Mouse (Mus musculus) embryonic facial prominence, embryonic 15.5 days (tissue): ENCODE measurements at regions not wholly inside any gene's neighbourhood (a gene's known extent, or its start where the extent isn't known, plus 50 kb on each side); places are given as distances from the start of the nearest gene placed in this dataset.

Experiments used
- ATAC-seq: fragments of 200-750 bp; cut with Nextera tagmentation; 2 replicates; pipeline ENCODE4 v1.8.0; 2017; ENCODE audit warnings: low read depth, moderate TSS enrichment; ENCODE audit not compliant: insufficient number of reproducible peaks, low FRiP score, low TSS enrichment
- H3K27ac ChIP-seq: fragments of 300-500 bp; sonication (generic); replicated peaks from 2 replicates; pipeline ENCODE4 v1.5.1; 2015; ENCODE audit warnings: mild to moderate bottlenecking, inconsistent platforms
- H3K27me3 ChIP-seq: fragments of 300-500 bp; sonication (generic); 2 replicates; pipeline ENCODE4 v1.6.1; 2015; ENCODE audit warnings: inconsistent platforms
- H3K36me3 ChIP-seq: fragments of 300-500 bp; sonication (generic); 2 replicates; pipeline ENCODE4 v1.6.1; 2015; ENCODE audit warnings: mild to moderate bottlenecking, inconsistent platforms
- H3K4me1 ChIP-seq: fragments of 300-500 bp; sonication (generic); 2 replicates; pipeline ENCODE4 v1.6.1; 2015; ENCODE audit warnings: inconsistent platforms
- H3K4me2 ChIP-seq: fragments of 300-500 bp; sonication (generic); replicated peaks from 2 replicates; pipeline ENCODE4 v1.6.1; 2015; ENCODE audit warnings: mild to moderate bottlenecking, inconsistent platforms
- H3K4me3 ChIP-seq: fragments of 300-500 bp; sonication (generic); replicated peaks from 2 replicates; pipeline ENCODE4 v1.5.1; 2015; ENCODE audit warnings: mild to moderate bottlenecking, inconsistent platforms
- H3K9ac ChIP-seq: fragments of 300-500 bp; sonication (generic); 2 replicates; pipeline ENCODE4 v1.6.1; 2015; ENCODE audit warnings: inconsistent platforms
- H3K9me3 ChIP-seq: fragments of 300-500 bp; sonication (generic); replicated peaks from 2 replicates; pipeline ENCODE4 v1.6.1; 2016; ENCODE audit warnings: inconsistent platforms
- WGBS: fragments of 180-500 bp; shearing (Covaris S2); methylation state at CpG from one replicate; pipeline ENCODE4 v1.1.7; 2015; 5-methylcytosine and 5-hydroxymethylcytosine counted together

DNA sequence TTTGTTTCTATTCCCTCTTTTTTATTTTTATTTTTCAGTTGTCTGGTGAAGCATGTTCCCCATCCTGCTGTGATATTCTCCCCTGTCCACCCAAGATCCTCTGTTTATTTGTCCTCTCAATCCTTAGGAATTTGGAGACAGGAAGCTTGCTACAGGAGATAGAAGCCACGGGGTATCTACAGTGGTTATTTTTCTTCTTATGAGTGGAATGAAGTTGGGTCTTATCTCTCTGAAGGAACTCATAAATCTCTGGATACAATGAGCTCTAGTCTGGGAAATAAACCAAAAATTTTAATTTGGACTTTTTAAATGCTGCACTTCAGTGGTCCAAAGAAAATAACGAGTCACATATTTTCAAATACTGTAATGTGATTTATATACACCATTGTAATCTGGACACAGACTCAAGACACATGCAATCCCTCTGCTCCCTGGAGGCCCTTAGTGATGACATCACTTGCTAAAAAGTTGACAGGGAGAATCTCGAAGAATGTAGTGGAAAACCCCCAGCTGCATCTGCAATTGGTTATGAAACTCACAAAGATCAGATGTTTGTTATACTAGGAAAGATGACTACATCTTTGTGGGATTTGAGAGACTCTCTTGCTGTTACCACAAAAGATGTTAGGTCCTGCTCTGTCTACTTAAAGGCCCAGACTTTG lies 178.3 kb upstream of the Fbxl17 start:
- no peak overlapping the region for H3K9ac ChIP-seq
- no peaks in the 10 kb centered on the region for H3K36me3 ChIP-seq
- no peaks in the 10 kb centered on the region for H3K27me3 ChIP-seq
- peak; percentile 73 for ATAC-seq
- H3K4me1 ChIP-seq, result peaks cover 7% of the 10 kb centered on the region
- H3K9me3 ChIP-seq, result no peaks in the 10 kb centered on the region
- no peak overlapping the region for H3K4me2 ChIP-seq
- 33% methylated on average over 3 of the region's 3 CpGs for WGBS
- H3K27ac ChIP-seq, result peak overlapping the region; percentile 76
- no peak overlapping the region for H3K4me3 ChIP-seq

DNA sequence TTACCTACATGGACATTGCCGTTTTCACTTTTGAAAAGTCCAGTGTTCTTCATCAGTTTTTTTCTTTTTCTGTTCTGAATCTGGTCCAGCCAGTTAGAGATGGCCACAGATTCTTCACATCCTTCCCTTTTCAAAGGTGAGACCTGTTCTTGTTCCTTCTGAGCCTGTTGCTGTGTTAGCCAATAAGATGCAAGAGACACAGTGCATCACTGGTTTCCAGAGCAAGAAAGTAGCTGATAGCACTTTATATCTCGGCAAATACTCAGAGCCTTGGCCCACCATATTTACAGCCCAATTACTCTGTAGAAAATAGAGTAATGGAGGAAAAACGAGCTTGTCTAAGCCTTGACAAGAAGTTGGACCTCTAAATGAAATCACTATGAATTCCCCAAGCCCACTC lies 180.7 kb upstream of the Fbxl17 start:
- Histone ChIP-seq H3K4me3 (no peak overlapping the region), H3K27me3 (no peaks in the 10 kb centered on the region), H3K9ac (no peak overlapping the region), H3K36me3 (no peaks in the 10 kb centered on the region), H3K9me3 (no peaks in the 10 kb centered on the region), H3K4me1 (peaks cover 7% of the 10 kb centered on the region), H3K27ac (no peak overlapping the region), H3K4me2 (no peak overlapping the region)
- WGBS, result 76% methylated on average over 3 of the region's 3 CpGs
- ATAC-seq, result no peak

DNA sequence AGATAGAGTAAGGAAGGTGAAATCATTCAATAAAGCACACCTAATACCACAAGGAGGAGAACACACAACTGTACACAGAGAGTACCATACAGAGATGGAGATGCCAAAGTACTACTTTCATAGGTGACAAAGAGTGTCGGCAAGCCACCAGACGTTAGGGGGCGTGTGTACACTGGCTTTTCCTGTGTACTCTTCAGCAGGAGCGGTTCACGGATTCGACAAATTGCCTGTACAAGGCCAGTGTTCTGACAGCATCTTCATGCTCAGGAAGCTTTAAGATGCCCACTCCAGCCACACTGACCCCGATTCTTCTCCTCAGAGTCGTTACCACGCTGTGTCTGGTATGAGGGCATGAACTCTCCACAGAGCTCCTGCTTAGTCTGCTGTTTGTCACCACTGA lies 179.5 kb upstream of the Fer start:
- H3K4me2 ChIP-seq, result no peak overlapping the region
- ATAC-seq, result no peak
- 78% methylated on average over 9 of the region's 9 CpGs for WGBS
- no peak overlapping the region for H3K4me3 ChIP-seq
- H3K9ac ChIP-seq, result no peak overlapping the region
- peaks cover 13% of the 10 kb centered on the region for H3K4me1 ChIP-seq
- no peaks in the 10 kb centered on the region for H3K36me3 ChIP-seq
- H3K27me3 ChIP-seq, result no peaks in the 10 kb centered on the region
- no peaks in the 10 kb centered on the region for H3K9me3 ChIP-seq
- no peak overlapping the region for H3K27ac ChIP-seq

DNA sequence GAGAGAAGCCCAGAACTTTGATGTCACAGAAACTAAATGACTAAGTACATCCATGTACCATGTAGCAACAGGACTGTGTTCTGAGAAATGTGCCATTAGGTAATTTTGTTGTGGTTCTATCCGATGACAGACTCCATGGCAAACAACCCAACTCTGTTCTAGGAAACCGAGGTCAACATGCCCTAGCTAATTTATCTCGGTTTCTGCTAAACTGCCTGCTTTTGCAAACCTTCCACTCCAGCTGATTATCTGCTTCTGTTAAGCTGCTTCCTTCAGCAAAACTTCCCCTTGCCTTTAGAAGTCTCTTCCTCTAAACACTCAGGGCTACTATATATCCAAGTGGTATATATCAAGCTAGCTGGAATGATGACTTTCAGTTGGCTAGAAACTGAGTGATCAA lies 178.8 kb upstream of the Fer start:
- no peak overlapping the region for H3K27ac ChIP-seq
- no peaks in the 10 kb centered on the region for H3K9me3 ChIP-seq
- H3K4me2 ChIP-seq, result no peak overlapping the region
- H3K4me3 ChIP-seq, result no peak overlapping the region
- 68% methylated on average over 3 of the region's 3 CpGs for WGBS
- H3K27me3 ChIP-seq, result no peaks in the 10 kb centered on the region
- H3K9ac ChIP-seq, result no peak overlapping the region
- H3K36me3 ChIP-seq, result no peaks in the 10 kb centered on the region
- H3K4me1 ChIP-seq, result peaks cover 6% of the 10 kb centered on the region
- ATAC-seq, result no peak

DNA sequence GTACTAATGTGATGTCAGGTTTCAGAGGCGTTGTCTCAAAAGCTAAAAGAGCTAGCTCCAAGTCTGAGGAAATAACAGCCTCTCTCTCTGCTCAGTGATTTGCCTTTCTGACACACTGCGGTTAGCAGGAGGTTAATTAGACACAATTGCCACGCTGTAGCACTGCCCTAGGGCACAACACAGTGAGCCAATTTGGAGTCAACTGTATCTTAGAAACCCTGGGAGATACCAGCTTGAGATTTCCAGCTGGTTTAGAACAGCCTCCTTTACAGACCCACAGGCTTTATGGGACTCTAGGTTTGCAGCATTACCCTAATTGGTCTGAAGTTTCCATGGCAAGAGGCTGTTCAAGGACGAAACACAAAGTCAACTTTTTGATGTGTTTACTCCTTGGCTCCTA lies 176.9 kb upstream of the Fer start:
- no peaks in the 10 kb centered on the region for H3K9me3 ChIP-seq
- no peaks in the 10 kb centered on the region for H3K36me3 ChIP-seq
- H3K9ac ChIP-seq, result no peak overlapping the region
- 15% methylated on average over 4 of the region's 4 CpGs for WGBS
- H3K4me2 ChIP-seq, result no peak overlapping the region
- H3K4me3 ChIP-seq, result no peak overlapping the region
- no peaks in the 10 kb centered on the region for H3K27me3 ChIP-seq
- H3K27ac ChIP-seq, result no peak overlapping the region
- H3K4me1 ChIP-seq, result peaks cover 5% of the 10 kb centered on the region; the same call in 1 of the 2 replicates
- ATAC-seq, result peak; percentile 47; the same call in 1 of the 2 replicates

DNA sequence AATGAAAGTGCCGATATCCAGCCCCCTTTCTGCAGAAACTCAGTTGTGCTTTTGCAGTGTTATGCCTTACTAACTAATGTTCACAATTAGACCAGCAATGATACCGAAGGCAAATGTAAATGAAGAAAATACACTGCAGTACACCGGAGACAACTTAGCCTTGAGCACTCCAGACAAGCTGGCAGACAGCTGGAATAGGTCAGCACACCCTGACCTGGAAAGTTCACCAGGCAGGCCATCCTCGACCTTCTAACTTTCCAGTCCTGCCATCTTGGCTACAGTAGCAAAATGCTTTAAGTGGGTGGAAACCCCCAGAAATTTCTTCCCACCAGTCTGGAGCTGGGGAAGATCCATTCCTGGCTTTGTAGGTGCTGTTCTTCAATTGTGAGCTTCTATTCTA lies 176.5 kb upstream of the Fer start:
- WGBS, result 37% methylated on average over 4 of the region's 4 CpGs
- Histone ChIP-seq H3K9me3 (no peaks in the 10 kb centered on the region), H3K4me1 (peaks cover 5% of the 10 kb centered on the region; the same call in 1 of the 2 replicates), H3K4me2 (no peak overlapping the region), H3K9ac (no peak overlapping the region), H3K4me3 (no peak overlapping the region), H3K27ac (no peak overlapping the region), H3K36me3 (no peaks in the 10 kb centered on the region), H3K27me3 (no peaks in the 10 kb centered on the region)
- ATAC-seq, result no peak

DNA sequence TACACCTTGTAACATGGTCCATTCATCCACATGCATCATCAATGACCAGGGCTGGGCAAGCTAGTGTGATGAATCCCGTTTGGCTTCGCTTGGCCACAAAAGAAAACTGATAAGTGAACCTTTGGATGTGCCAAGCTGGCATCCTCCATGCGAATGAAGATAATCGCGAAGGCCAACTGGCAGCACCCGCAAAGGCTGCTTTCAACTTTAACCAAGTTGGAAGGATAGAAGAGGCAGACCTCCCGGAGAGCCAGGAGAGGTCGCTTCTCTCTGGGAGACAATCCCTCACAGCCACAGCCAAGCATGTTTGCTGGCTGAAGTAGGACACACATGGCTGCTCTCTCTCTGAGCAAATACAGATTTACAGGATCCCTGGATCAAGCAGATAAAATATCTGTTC lies 173.6 kb upstream of the Fer start:
- no peak overlapping the region for H3K4me2 ChIP-seq
- no peaks in the 10 kb centered on the region for H3K36me3 ChIP-seq
- H3K4me3 ChIP-seq, result no peak overlapping the region
- H3K27ac ChIP-seq, result no peak overlapping the region
- no peaks in the 10 kb centered on the region for H3K9me3 ChIP-seq
- no peak for ATAC-seq
- no peaks in the 10 kb centered on the region for H3K27me3 ChIP-seq
- no peak overlapping the region for H3K9ac ChIP-seq
- H3K4me1 ChIP-seq, result peaks cover 5% of the 10 kb centered on the region; the same call in 1 of the 2 replicates
- WGBS, result 75% methylated on average over 8 of the region's 8 CpGs

DNA sequence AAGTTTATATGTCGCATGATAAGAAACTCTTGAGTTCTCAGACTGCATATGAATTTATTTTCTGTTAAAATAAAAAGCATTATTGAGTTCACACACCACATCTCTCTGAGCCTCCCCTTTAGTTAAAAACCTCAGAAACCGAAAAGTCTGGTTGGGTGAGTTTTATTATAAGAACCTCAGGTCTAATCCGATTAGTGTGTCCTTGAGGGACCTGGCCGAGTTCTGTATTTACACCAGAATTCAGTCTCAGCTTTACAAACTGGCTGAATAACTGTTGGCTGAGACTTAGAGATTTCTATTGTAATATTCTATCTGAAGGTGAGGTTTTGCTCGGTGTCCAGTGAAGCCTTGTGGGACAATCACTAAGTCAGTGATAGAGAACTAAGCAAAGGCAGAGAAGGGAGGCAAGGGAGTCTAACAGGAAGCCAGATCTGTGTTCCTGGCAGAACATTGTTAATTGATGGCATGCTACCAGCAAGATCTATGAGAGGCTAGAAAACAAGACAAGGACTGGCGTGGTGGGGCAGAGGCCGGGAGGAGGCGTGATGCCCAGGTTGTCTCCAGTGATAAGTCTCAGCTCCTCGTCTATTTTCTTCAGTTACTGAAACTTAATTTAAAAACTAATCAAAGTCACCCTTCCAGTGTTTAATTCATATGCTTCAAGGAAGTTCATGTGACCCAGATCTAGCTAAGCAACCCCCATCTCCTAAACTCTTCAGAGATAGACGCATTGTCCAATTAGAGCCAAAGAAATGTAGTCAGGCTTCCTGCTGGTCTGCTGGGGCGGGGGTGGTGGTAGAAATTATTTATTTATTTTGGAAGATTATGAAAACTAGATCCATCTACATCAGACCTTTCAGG lies 171.8 kb upstream of the Fer start:
- no peak overlapping the region for H3K4me3 ChIP-seq
- no peaks in the 10 kb centered on the region for H3K9me3 ChIP-seq
- H3K4me1 ChIP-seq, result peaks cover 2% of the 10 kb centered on the region; the same call in 1 of the 2 replicates
- H3K9ac ChIP-seq, result no peak overlapping the region
- ATAC-seq, result no peak
- 60% methylated on average over 11 of the region's 11 CpGs for WGBS
- no peak overlapping the region for H3K4me2 ChIP-seq
- no peak overlapping the region for H3K27ac ChIP-seq
- H3K36me3 ChIP-seq, result no peaks in the 10 kb centered on the region
- H3K27me3 ChIP-seq, result no peaks in the 10 kb centered on the region

DNA sequence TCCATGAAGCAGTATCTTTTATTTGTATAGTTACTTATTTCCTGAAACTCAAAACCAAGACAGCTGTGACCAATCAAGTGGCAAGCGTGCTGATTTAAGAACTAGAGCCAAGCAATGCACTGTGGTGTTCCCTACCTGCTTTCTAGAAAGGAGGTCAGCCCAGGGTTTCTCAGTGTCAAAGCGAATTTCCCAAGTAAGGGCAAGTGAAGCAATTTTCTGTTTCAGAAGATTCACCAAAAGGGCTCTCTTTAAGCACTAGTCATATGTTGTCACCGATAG lies 171.2 kb upstream of the Fer start:
- ATAC-seq, result no peak
- WGBS, result 46% methylated on average over 3 of the region's 3 CpGs
- H3K27ac ChIP-seq, result no peak overlapping the region
- no peak overlapping the region for H3K4me3 ChIP-seq
- no peaks in the 10 kb centered on the region for H3K9me3 ChIP-seq
- H3K27me3 ChIP-seq, result no peaks in the 10 kb centered on the region
- no peaks in the 10 kb centered on the region for H3K36me3 ChIP-seq
- no peaks in the 10 kb centered on the region for H3K4me1 ChIP-seq
- no peak overlapping the region for H3K4me2 ChIP-seq
- no peak overlapping the region for H3K9ac ChIP-seq

DNA sequence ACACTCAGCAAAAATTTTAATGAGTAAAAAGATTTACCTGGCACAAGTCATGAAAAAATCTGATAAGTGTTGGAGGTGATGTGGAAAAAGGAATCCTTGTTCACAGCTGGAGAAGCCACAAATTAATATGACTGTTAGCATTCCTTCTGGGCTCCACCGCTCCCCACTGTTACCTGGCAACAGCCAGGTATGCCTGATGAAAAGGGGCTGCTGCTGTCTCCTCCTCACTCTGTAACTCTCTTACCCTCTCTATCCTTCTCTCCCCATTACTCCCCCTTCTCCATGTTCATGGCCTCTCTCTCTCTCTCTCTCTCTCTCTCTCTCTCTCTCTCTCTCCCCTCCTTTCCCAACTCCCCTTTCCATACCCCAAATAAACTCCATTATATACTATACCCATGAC lies 169.6 kb upstream of the Fer start:
- Histone ChIP-seq H3K9ac (no peak overlapping the region), H3K36me3 (no peaks in the 10 kb centered on the region), H3K4me3 (no peak overlapping the region), H3K9me3 (no peaks in the 10 kb centered on the region), H3K4me1 (no peaks in the 10 kb centered on the region), H3K27me3 (no peaks in the 10 kb centered on the region), H3K27ac (no peak overlapping the region), H3K4me2 (no peak overlapping the region)
- ATAC-seq, result no peak
- WGBS, result 89% methylated on average over 1 of the region's 1 CpGs

DNA sequence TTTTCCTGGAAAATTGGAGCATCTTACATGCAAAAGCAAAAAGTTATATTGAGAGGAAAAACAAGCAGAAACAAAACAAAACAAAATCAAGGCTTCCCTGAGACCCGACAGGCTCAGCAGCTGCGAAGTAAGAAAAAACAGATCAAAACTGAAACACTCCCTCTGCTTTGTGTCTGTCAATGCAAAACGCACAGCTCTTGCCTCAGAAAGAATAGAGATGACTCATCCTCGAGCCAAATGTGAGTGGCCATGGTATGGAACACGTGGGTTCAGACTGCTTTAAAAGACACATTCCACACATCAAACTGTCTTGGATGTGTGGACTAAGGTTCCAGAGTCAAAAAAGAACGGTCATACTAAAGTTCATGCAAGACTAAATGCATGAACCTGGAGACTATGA lies 163.3 kb upstream of the Fer start:
- no peak overlapping the region for H3K4me2 ChIP-seq
- H3K9ac ChIP-seq, result no peak overlapping the region
- no peak overlapping the region for H3K27ac ChIP-seq
- 81% methylated on average over 6 of the region's 6 CpGs for WGBS
- H3K9me3 ChIP-seq, result no peaks in the 10 kb centered on the region
- H3K27me3 ChIP-seq, result no peaks in the 10 kb centered on the region
- no peaks in the 10 kb centered on the region for H3K4me1 ChIP-seq
- no peak overlapping the region for H3K4me3 ChIP-seq
- no peaks in the 10 kb centered on the region for H3K36me3 ChIP-seq
- ATAC-seq, result no peak

DNA sequence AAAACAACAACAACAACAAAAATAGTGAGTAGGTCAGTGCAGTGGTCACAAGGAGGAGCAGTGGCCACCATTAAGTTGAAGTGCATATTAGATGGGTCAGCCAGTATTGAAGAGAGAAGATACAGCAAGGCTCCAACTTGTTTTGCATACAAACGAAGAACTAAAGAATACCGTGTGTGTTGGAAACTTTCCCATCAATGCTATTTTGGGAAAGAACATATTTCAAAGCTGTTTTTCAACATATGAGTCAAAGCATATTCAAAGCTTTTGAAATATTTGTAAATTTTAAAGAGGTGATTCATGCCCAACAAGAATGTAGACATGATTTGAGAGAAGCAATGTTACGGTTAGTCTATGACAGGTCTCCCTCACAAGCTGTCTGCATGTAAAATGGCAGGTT lies 157.9 kb upstream of the Fer start:
- H3K4me2 ChIP-seq, result no peak overlapping the region
- H3K27ac ChIP-seq, result no peak overlapping the region
- 79% methylated on average over 3 of the region's 3 CpGs for WGBS

More for the DNA sequence above, 157.9 kb upstream of the Fer start:
- no peaks in the 10 kb centered on the region for H3K9me3 ChIP-seq
- H3K4me1 ChIP-seq, result no peaks in the 10 kb centered on the region
- H3K9ac ChIP-seq, result no peak overlapping the region
- H3K27me3 ChIP-seq, result no peaks in the 10 kb centered on the region
- no peak overlapping the region for H3K4me3 ChIP-seq
- ATAC-seq, result no peak
- no peaks in the 10 kb centered on the region for H3K36me3 ChIP-seq
